Mouse (Mus musculus): ENCODE data around the gene Ccn5. TPM values are rescaled to one million over a fixed set of nuclear protein-coding genes. Genes with fewer than 3 reads are reported as not detected.

Ccn5 gene
- total and polyA plus RNA-seq, 3 experiments, result not detected

DNA sequence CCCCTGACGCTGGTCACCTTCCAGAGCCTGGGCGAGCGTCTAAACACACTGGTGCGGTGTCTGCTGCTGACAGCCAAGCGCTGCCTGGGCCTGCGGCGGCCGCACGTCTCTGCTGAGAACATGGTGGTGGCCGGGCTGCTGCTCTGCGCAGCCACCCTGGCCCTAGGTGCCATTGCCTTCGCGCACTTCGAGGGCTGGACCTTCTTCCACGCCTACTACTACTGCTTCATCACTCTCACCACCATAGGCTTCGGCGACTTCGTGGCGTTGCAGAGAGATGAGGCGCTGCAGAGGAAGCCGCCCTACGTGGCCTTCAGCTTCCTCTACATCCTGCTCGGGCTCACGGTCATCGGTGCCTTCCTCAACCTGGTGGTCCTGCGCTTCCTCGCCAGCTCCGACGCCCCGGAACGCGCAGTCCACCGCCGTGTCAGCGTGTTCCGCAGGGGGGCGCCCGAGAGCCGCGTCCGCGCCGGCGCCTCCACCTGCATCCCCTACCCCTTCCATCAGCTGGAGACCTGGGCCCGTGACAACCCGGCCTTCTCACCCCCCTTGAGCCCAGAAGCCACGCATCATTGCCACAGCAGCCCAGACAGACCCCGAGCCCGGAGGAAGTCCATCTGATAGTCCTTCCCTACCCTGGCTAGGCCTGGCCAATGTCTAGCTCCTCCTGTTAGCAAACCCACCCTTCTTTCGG is 37.7 kb downstream of the Ccn5 start:
- H3K27me3 ChIP-seq (ENCODE audit: control insufficient read depth in 1 of 2, insufficient read depth in 2 of 2, low read length in 2 of 2), result no peaks in the 10 kb centered on the region
- DNase-seq (ENCODE audit: low read depth, low spot score), result no peak
- no peaks in the 10 kb centered on the region for H3K9me3 ChIP-seq (replicated peaks; ENCODE audit: insufficient read depth, low read length)

DNA sequence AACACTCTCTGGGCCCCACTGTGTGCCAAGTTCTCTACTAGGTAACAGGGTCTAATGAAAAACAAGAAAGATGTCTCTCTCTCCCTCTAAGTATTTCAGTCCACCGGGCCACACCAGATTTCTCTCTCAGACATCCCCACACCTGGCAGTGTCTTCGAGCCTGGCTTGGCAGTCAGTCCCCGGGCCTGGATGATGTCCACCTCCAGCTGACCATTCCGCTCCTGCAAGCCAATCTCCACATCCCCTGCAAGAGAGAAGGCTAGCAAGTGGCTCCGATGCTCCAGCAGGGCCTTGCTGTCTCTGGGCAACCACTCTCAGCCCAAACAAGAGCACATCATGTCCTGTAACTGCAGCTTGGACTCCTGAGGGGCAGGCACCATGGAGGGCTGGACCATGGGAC is 44.6 kb downstream of the Ccn5 start:
- Histone ChIP-seq H3K36me3 (ENCODE audit: control insufficient read depth in 1 of 2, insufficient read depth in 2 of 2, low read length in 2 of 2) (no peaks in the 10 kb centered on the region), H3K79me2 (ENCODE audit: control insufficient read depth, insufficient read depth, low read length, poor library complexity) (no peaks in the 10 kb centered on the region), H3K4me3 (ENCODE audit: control insufficient read depth in 1 of 2, insufficient read depth in 1 of 2, low read depth in 2 of 2, low read length in 2 of 2) (no peak overlapping the region), H3K27ac (ENCODE audit: control insufficient read depth, low read depth, low read length) (no peak overlapping the region), H3K9me3 (replicated peaks; ENCODE audit: insufficient read depth, low read length) (no peaks in the 10 kb centered on the region), H3K4me1 (ENCODE audit: control insufficient read depth in 1 of 2, insufficient read depth in 2 of 2, low read length in 2 of 2) (no peaks in the 10 kb centered on the region), H3K9ac (ENCODE audit: control insufficient read depth, low read depth, low read length, poor library complexity, severe bottlenecking) (no peak overlapping the region), H3K27me3 (ENCODE audit: control insufficient read depth in 1 of 2, insufficient read depth in 2 of 2, low read length in 2 of 2) (peaks cover 7 to 9% of the 10 kb centered on the region in 2 experiments; a peak in 3 of 4 replicates)
- TF ChIP-seq NRF1 (IDR thresholded peaks at IDR 0.05; ENCODE audit: insufficient read depth, low read depth, low read length, poor library complexity, severe bottlenecking), result no peak
- no peak for TF ChIP-seq UBTF (IDR thresholded peaks at IDR 0.05; ENCODE audit: borderline replicate concordance, insufficient read depth, low read depth, low read length)
- TF ChIP-seq CTCF (IDR thresholded peaks at IDR 0.05 in 2 of 3, conservative IDR thresholded peaks at IDR 0.05 in 1 of 3; ENCODE audit: control insufficient read depth in 1 of 3, insufficient read depth in 1 of 3, low read depth in 2 of 3, low read length in 3 of 3, poor library complexity in 1 of 3, severe bottlenecking in 1 of 3), result no peak
- TF ChIP-seq ZKSCAN1 (IDR thresholded peaks at IDR 0.05; ENCODE audit: low read depth, low read length), result no peak
- no peak for TF ChIP-seq NELFE (IDR thresholded peaks at IDR 0.05; ENCODE audit: low read depth, low read length)
- TF ChIP-seq EP300 (IDR thresholded peaks at IDR 0.05; ENCODE audit: low read depth in 1 of 2, low read length in 2 of 2), result no peak
- TF ChIP-seq E2F4 (IDR thresholded peaks at IDR 0.05; ENCODE audit: borderline replicate concordance, low read depth, low read length), result no peak
- no peak for TF ChIP-seq MXI1 (IDR thresholded peaks at IDR 0.05; ENCODE audit: low read depth, low read length)
- TF ChIP-seq MYC (IDR thresholded peaks at IDR 0.05; ENCODE audit: low read depth, low read length), result no peak
- no peak for TF ChIP-seq TAL1 (IDR thresholded peaks at IDR 0.05; ENCODE audit: low read length)
- no peak for TF ChIP-seq ELF1 (IDR thresholded peaks at IDR 0.05; ENCODE audit: low read depth, low read length)
- no peak for TF ChIP-seq RCOR1 (IDR thresholded peaks at IDR 0.05; ENCODE audit: low read depth, low read length)
- no peak for TF ChIP-seq USF1 (IDR thresholded peaks at IDR 0.05; ENCODE audit: low read depth, low read length)
- TF ChIP-seq GABPA (IDR thresholded peaks at IDR 0.05; ENCODE audit: low read depth, low read length), result no peak
- TF ChIP-seq CHD2 (IDR thresholded peaks at IDR 0.05; ENCODE audit: low read length), result no peak
- no peak for TF ChIP-seq ZC3H11A (IDR thresholded peaks at IDR 0.05; ENCODE audit: low read depth, low read length)
- no peak for DNase-seq (ENCODE audit: low read depth, low spot score)

More for the DNA sequence above, 37.7 kb downstream of the Ccn5 start:
- Histone ChIP-seq H3K36me3 (ENCODE audit: control insufficient read depth in 1 of 2, insufficient read depth in 2 of 2, low read length in 2 of 2) (no peaks in the 10 kb centered on the region), H3K79me2 (ENCODE audit: control insufficient read depth, insufficient read depth, low read length, poor library complexity) (no peaks in the 10 kb centered on the region), H3K4me3 (ENCODE audit: control insufficient read depth in 1 of 2, insufficient read depth in 1 of 2, low read depth in 2 of 2, low read length in 2 of 2) (no peak overlapping the region), H3K4me1 (ENCODE audit: control insufficient read depth in 1 of 2, insufficient read depth in 2 of 2, low read length in 2 of 2) (no peaks in the 10 kb centered on the region), H3K27ac (ENCODE audit: control insufficient read depth, low read depth, low read length) (no peak overlapping the region), H3K9ac (ENCODE audit: control insufficient read depth, low read depth, low read length, poor library complexity, severe bottlenecking) (no peak overlapping the region)
- 0 out of 2 replicates have a peak, but pooled peaks have one; percentile 19 for TF ChIP-seq SMC3 (IDR thresholded peaks at IDR 0.05; ENCODE audit: low read depth, low read length)
- TF ChIP-seq CTCF (IDR thresholded peaks at IDR 0.05 in 2 of 3, conservative IDR thresholded peaks at IDR 0.05 in 1 of 3; ENCODE audit: control insufficient read depth in 1 of 3, insufficient read depth in 1 of 3, low read depth in 2 of 3, low read length in 3 of 3, poor library complexity in 1 of 3, severe bottlenecking in 1 of 3), result peak in 2 of 3 experiments; percentile 38 to 57; a peak in 4 of 6 replicates
- TF ChIP-seq MYB (IDR thresholded peaks at IDR 0.05; ENCODE audit: low read depth, low read length), result no peak
- peak; percentile 17 for TF ChIP-seq RAD21 (IDR thresholded peaks at IDR 0.05; ENCODE audit: low read depth, low read length)
